Mouse (Mus musculus): ENCODE data around the gene Slc3a2. TPM values are rescaled to one million over a fixed set of nuclear protein-coding genes. Genes with fewer than 3 reads are reported as not detected.

Gene Slc3a2
- total and polyA plus RNA-seq, 3 experiments: 269 to 478 (median 284) TPM

DNA sequence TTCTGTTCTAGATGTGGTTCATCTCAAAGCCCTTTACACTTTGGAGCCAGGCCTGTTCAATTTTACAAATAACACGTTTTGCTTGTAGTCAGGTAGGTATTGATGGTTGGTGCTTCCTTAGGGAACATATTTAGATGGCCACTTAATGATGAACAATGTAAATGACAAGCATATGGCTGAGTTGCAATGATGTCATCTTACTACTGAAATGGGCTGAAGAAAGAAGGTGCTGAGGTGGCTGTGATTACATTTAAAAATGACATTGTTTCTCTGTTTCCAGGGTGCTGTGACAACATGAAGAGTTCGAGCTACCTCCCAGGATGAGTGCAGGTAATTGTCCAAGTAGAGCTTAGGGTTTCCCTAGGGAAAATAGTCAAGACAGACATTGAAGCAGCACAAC, 1.2 kb upstream of the Slc3a2 start:
- peak overlapping the region; percentile 43; the same call in 1 of the 2 replicates for H3K27ac ChIP-seq (ENCODE audit: insufficient read depth, low read depth)
- peaks cover 2 to 32% of the 10 kb centered on the region in 2 experiments; a peak in 3 of 4 replicates for H3K4me1 ChIP-seq (ENCODE audit: control insufficient read depth in 1 of 2, insufficient read depth in 2 of 2)
- H3K4me2 ChIP-seq (ENCODE audit: insufficient read depth, low read depth, poor library complexity, severe bottlenecking): peak overlapping the region; percentile 100
- peak overlapping the region; percentile 72 to 99 (median 81) for H3K4me3 ChIP-seq (replicated peaks in 1 of 3; ENCODE audit: low read depth in 2 of 3, low read length in 2 of 3, poor library complexity in 1 of 3)
- TF ChIP-seq ELF1 (IDR thresholded peaks at IDR 0.05; ENCODE audit: low read depth, low read length) (no peak), BHLHE40 (IDR thresholded peaks at IDR 0.05; ENCODE audit: low read depth, low read length) (no peak), SIN3A (IDR thresholded peaks at IDR 0.05; ENCODE audit: low read length) (peak; percentile 27), KAT2A (IDR thresholded peaks at IDR 0.05; ENCODE audit: insufficient replicate concordance, low read length) (0 out of 2 replicates have a peak, but pooled peaks have one; percentile 56), HCFC1 (IDR thresholded peaks at IDR 0.05; ENCODE audit: low read depth, low read length) (no peak), MAZ (IDR thresholded peaks at IDR 0.05; ENCODE audit: low read depth, low read length) (no peak), NELFE (IDR thresholded peaks at IDR 0.05; ENCODE audit: low read depth, low read length) (no peak)
- peaks cover 26 to 34% of the 10 kb centered on the region in 2 experiments for H3K36me3 ChIP-seq (replicated peaks in 1 of 2; ENCODE audit: control insufficient read depth in 1 of 2, insufficient read depth in 1 of 2, low read length in 1 of 2)
- no peaks in the 10 kb centered on the region for H3K27me3 ChIP-seq (replicated peaks)
- peak overlapping the region; percentile 100 for H3K9ac ChIP-seq (ENCODE audit: insufficient read depth, low read depth)
- H3K79me2 ChIP-seq (replicated peaks; ENCODE audit: control insufficient read depth, extremely low read depth, insufficient read depth, poor library complexity, severe bottlenecking): peaks cover 40% of the 10 kb centered on the region
- dilution Hi-C loops (cut with MboI; ENCODE audit: extremely low pct_ligation_motif_present, extremely low pct_unique_long_range_greater_than_20kb, low sequenced_read_pairs) (no loop called here), in situ Hi-C loops (cut with MboI; ENCODE audit: low pct_ligation_motif_present, low pct_unique_long_range_greater_than_20kb, low sequenced_read_pairs) (no loop called here)
- no peaks in the 10 kb centered on the region for H3K9me3 ChIP-seq (replicated peaks; ENCODE audit: low read length)
- DNase-seq (ENCODE audit: extremely low read depth): no peak

DNA sequence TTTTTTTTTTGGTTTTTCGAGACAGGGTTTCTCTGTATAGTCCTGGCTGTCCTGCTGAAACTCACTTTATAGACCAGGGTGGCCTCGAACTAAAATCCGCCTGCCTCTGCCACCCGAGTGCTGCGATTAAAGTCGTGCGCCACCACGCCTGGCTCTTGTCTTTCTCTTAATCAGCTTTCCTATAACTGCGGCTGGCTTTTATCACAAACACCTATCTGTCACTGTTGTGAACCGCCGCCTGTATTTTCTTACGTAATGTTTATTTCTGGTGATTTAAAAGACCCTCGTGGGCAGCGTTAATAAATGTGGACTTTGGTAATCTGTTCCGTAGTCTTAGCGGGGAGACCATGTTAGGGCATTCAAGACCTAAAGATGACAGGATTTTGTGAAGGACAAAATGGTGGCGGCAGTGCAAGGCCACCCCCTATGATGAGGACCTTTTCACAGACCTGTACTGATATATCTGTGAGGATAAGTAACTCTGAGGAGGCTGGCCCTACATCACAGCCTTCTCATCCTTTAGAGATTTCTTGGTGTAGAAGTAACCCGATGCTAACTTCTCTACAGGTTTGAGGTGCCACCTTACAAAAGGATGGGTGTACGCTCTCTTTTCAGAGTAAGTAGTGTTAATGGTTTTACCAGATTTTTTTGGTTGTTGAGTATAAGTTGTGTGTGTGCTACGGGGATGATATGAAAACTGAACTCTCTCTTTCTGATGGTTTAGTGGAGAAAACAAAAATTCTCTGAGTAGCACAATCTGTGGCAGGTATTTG, 591 bp upstream of the Slc3a2 start:
- no peak for DNase-seq (ENCODE audit: extremely low read depth)
- TF ChIP-seq ELF1 (IDR thresholded peaks at IDR 0.05; ENCODE audit: low read depth, low read length) (0 out of 2 replicates have a peak, but pooled peaks have one; percentile 1), POLR2A (IDR thresholded peaks at IDR 0.05; ENCODE audit: low read depth, low read length) (peak; percentile 35), ZMIZ1 (IDR thresholded peaks at IDR 0.05; ENCODE audit: low read depth, low read length) (peak; percentile 48; the same call in 1 of the 2 replicates), RCOR1 (conservative IDR thresholded peaks at IDR 0.05; ENCODE audit: low read depth, low read length) (peak; percentile 58; the same call in 1 of the 2 replicates), ETS1 (conservative IDR thresholded peaks at IDR 0.05; ENCODE audit: low read depth, low read length) (no peak), MAZ (IDR thresholded peaks at IDR 0.05; ENCODE audit: low read depth, low read length) (0 out of 2 replicates have a peak, but pooled peaks have one; percentile 61), ZNF384 (IDR thresholded peaks at IDR 0.05; ENCODE audit: low read depth, low read length) (peak; percentile 43; the same call in 1 of the 2 replicates), BHLHE40 (IDR thresholded peaks at IDR 0.05; ENCODE audit: low read depth, low read length) (no peak), CHD1 (IDR thresholded peaks at IDR 0.05; ENCODE audit: low read depth, low read length) (peak; percentile 97), CHD2 (IDR thresholded peaks at IDR 0.05; ENCODE audit: low read length) (0 out of 2 replicates have a peak, but pooled peaks have one; percentile 32), POLR2AphosphoS2 (IDR thresholded peaks at IDR 0.05; ENCODE audit: low read depth, low read length) (peak; percentile 96), JUND (conservative IDR thresholded peaks at IDR 0.05; ENCODE audit: low read depth, low read length) (0 out of 2 replicates have a peak, but pooled peaks have one; percentile 32), MXI1 (IDR thresholded peaks at IDR 0.05; ENCODE audit: low read depth, low read length) (peak; percentile 15; the same call in 1 of the 2 replicates), CTCF (conservative IDR thresholded peaks at IDR 0.05 in 1 of 2, IDR thresholded peaks at IDR 0.05 in 1 of 2; ENCODE audit: low read depth in 2 of 2, low read length in 2 of 2) (no peak)
- H3K9me3 ChIP-seq (replicated peaks; ENCODE audit: low read length): no peaks in the 10 kb centered on the region
- H3K36me3 ChIP-seq (replicated peaks in 1 of 2; ENCODE audit: control insufficient read depth in 1 of 2, insufficient read depth in 1 of 2, low read length in 1 of 2): peaks cover 26 to 34% of the 10 kb centered on the region in 2 experiments
- peak overlapping the region; percentile 100; the same call in 1 of the 2 replicates for H3K4me2 ChIP-seq (ENCODE audit: insufficient read depth, low read depth, poor library complexity, severe bottlenecking)
- H3K4me1 ChIP-seq (ENCODE audit: control insufficient read depth in 1 of 2, insufficient read depth in 2 of 2): peaks cover 2 to 34% of the 10 kb centered on the region in 2 experiments; a peak in 3 of 4 replicates
- peak overlapping the region; percentile 72 to 99 (median 81) for H3K4me3 ChIP-seq (replicated peaks in 1 of 3; ENCODE audit: low read depth in 2 of 3, low read length in 2 of 3, poor library complexity in 1 of 3)
- peaks cover 40% of the 10 kb centered on the region for H3K79me2 ChIP-seq (replicated peaks; ENCODE audit: control insufficient read depth, extremely low read depth, insufficient read depth, poor library complexity, severe bottlenecking)
- H3K9ac ChIP-seq (ENCODE audit: insufficient read depth, low read depth): peak overlapping the region; percentile 100
- dilution Hi-C loops (cut with MboI; ENCODE audit: extremely low pct_ligation_motif_present, extremely low pct_unique_long_range_greater_than_20kb, low sequenced_read_pairs) (no loop called here), in situ Hi-C loops (cut with MboI; ENCODE audit: low pct_ligation_motif_present, low pct_unique_long_range_greater_than_20kb, low sequenced_read_pairs) (no loop called here)
- H3K27me3 ChIP-seq (replicated peaks): no peaks in the 10 kb centered on the region
- H3K27ac ChIP-seq (ENCODE audit: insufficient read depth, low read depth): peak overlapping the region; percentile 67

Measured in CH12.LX (cell line).